Mouse (Mus musculus) limb, embryonic 12.5 days (tissue): Measurements from ENCODE around the gene Uqcr11. TPM values are rescaled to one million over a fixed set of nuclear protein-coding genes. Genes with fewer than 3 reads are reported as not detected.

Source experiments
- ATAC-seq: fragments of 200-750 bp; cut with Nextera tagmentation; 2 replicates; pipeline ENCODE4 v1.8.0; 2017; ENCODE audit warnings: low read depth, moderate TSS enrichment; ENCODE audit not compliant: insufficient number of reproducible peaks, insufficient read depth, low FRiP score, low TSS enrichment
- H3K27ac ChIP-seq: fragments of 300-500 bp; sonication (generic); 2 replicates; pipeline ENCODE4 v1.5.1; 2016; ENCODE audit warnings: mild to moderate bottlenecking, moderate library complexity
- H3K27me3 ChIP-seq: fragments of 300-500 bp; sonication (generic); 2 replicates; pipeline ENCODE4 v1.6.1; 2016; ENCODE audit warnings: mild to moderate bottlenecking, moderate library complexity
- H3K36me3 ChIP-seq: fragments of 300-500 bp; sonication (generic); 2 replicates; pipeline ENCODE4 v1.6.1; 2016; ENCODE audit warnings: mild to moderate bottlenecking, moderate library complexity
- H3K4me1 ChIP-seq: fragments of 300-500 bp; sonication (generic); replicated peaks from 2 replicates; pipeline ENCODE4 v1.6.1; 2016
- H3K4me2 ChIP-seq: fragments of 300-500 bp; sonication (generic); 2 replicates; pipeline ENCODE4 v1.6.1; 2016; ENCODE audit warnings: mild to moderate bottlenecking, moderate library complexity
- H3K4me3 ChIP-seq: fragments of 300-500 bp; sonication (generic); replicated peaks from 2 replicates; pipeline ENCODE4 v1.5.1; 2016; ENCODE audit warnings: mild to moderate bottlenecking
- H3K9ac ChIP-seq: fragments of 300-500 bp; sonication (generic); replicated peaks from 2 replicates; pipeline ENCODE4 v1.6.1; 2016; ENCODE audit warnings: mild to moderate bottlenecking, moderate library complexity
- H3K9me3 ChIP-seq: fragments of 300-500 bp; sonication (generic); 2 replicates; pipeline ENCODE4 v1.6.1; 2016; ENCODE audit warnings: mild to moderate bottlenecking, moderate library complexity
- WGBS: fragments of 180-500 bp; shearing (Covaris S2); methylation state at CpG from one replicate; pipeline ENCODE4 v1.1.7; 2016; 5-methylcytosine and 5-hydroxymethylcytosine counted together
- microRNA-seq: library from miRNA; unstranded; fragments of <30 nt; microRNA quantifications from one replicate; pipeline ENCODE4, GENCODE M21; 2017
- polyA plus RNA-seq: library from polyadenylated mRNA; unstranded; fragments of >200 nt; fragmentation: Nextera tagmentation; extraction: Ambion mirVana; gene quantifications from 2 replicates; pipeline ENCODE4 v1.2.1, GENCODE M21; 2016

Gene Uqcr11
- polyA plus RNA-seq, 1 experiment from 2014 or later: 416 TPM

DNA sequence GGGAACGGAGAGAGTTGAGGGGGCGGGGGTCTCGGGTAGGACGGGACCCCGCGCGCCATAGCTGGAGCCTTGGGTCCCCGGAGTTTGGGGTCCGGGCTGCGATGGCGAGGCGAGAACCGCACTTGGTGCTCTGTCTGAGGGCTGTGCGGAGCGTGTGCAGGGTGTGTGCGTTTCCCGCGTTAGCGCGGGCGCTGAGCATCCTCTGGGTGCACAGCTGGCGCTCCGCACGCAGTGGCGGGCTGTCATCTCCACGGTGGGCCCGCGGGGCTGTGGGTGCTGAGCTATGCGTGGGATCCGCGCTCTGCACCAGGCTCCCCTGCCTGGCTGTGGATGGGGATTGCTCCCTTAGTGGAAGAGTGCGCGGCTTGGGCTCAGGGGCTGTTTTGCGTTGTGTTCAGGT lies 49.9 kb downstream of the Uqcr11 start:
- ATAC-seq: no peak
- H3K9ac ChIP-seq: peak overlapping the region; percentile 50
- H3K9me3 ChIP-seq: no peaks in the 10 kb centered on the region

GRCm38 (mm10) chr10:80356001-80356682 lies 50.5 kb downstream of the Uqcr11 start, which contains the start of gene Plk5:
TSS of gene Plk5 (plus strand) at chr10:80356459.
- Histone ChIP-seq H3K9ac (peak within 1 kb of the TSS; percentile 50), H3K27ac (no peak within 1 kb of the TSS), H3K36me3 (no peaks in the 10 kb centered on the region), H3K4me1 (peaks cover 22% of the 10 kb centered on the region), H3K4me2 (peak within 1 kb of the TSS; percentile 78), H3K4me3 (peak within 1 kb of the TSS; percentile 46), H3K9me3 (no peaks in the 10 kb centered on the region), H3K27me3 (peaks cover 100% of the 10 kb centered on the region)
- ATAC-seq: no peak
- WGBS: 2% methylated on average over 53 of the region's 53 CpGs

More for the DNA sequence above, 49.9 kb downstream of the Uqcr11 start:
- H3K27me3 ChIP-seq: peaks cover 95% of the 10 kb centered on the region
- peak overlapping the region; percentile 46 for H3K4me3 ChIP-seq
- peaks cover 22% of the 10 kb centered on the region for H3K4me1 ChIP-seq
- no peak overlapping the region for H3K27ac ChIP-seq
- H3K4me2 ChIP-seq: peak overlapping the region; percentile 78
- 3% methylated on average over 34 of the region's 34 CpGs for WGBS
- no peaks in the 10 kb centered on the region for H3K36me3 ChIP-seq

GRCm38 (mm10) chr10:80355431-80355830 lies 51.2 kb downstream of the Uqcr11 start:
- 10% methylated on average over 9 of the region's 9 CpGs for WGBS
- Histone ChIP-seq H3K27me3 (peaks cover 100% of the 10 kb centered on the region), H3K9me3 (no peaks in the 10 kb centered on the region), H3K9ac (no peak overlapping the region), H3K4me1 (peaks cover 22% of the 10 kb centered on the region), H3K4me2 (no peak overlapping the region), H3K27ac (no peak overlapping the region), H3K4me3 (no peak overlapping the region), H3K36me3 (no peaks in the 10 kb centered on the region)
- ATAC-seq: no peak

Small RNAs within 50 kb of the gene (microRNA-seq; reads per million reads assigned to microRNA genes)
- not detected for gene Gm22721

Other genes with a start within 250 kb of the Uqcr11 start
- gene Cirbp, start 240.8 kb downstream of the Uqcr11 start, polyA plus RNA-seq: 166 and 175 TPM in 2 replicates
- 9.1 and 9.5 TPM in 2 replicates for gene 1600002K03Rik, start 233.9 kb downstream of the Uqcr11 start, polyA plus RNA-seq
- gene Efna2, start 227.3 kb downstream of the Uqcr11 start, polyA plus RNA-seq: 60.3 and 62.2 TPM in 2 replicates
- 103 and 112 TPM in 2 replicates for gene Mum1, start 180.4 kb downstream of the Uqcr11 start, polyA plus RNA-seq
- 258 and 278 TPM in 2 replicates for gene Ndufs7, start 157.7 kb downstream of the Uqcr11 start, polyA plus RNA-seq
- 30.7 and 31.9 TPM in 2 replicates for gene Gamt, start 145.8 kb downstream of the Uqcr11 start, polyA plus RNA-seq
- 69.1 and 71.0 TPM in 2 replicates for gene Dazap1, start 145.3 kb downstream of the Uqcr11 start, polyA plus RNA-seq
- gene Rps15, start 114.4 kb downstream of the Uqcr11 start, polyA plus RNA-seq: 926 and 930 TPM in 2 replicates
- 4.7 and 5.3 TPM in 2 replicates for gene Apc2, start 110.9 kb downstream of the Uqcr11 start, polyA plus RNA-seq
- 48.1 and 50.5 TPM in 2 replicates for gene 2310011J03Rik, start 86.3 kb downstream of the Uqcr11 start, polyA plus RNA-seq
- 6.3 and 6.6 TPM in 2 replicates for gene Pcsk4, start 77.3 kb downstream of the Uqcr11 start, polyA plus RNA-seq
- gene Reep6, start 76.9 kb downstream of the Uqcr11 start, polyA plus RNA-seq: 4.1 and 4.6 TPM in 2 replicates
- 0.70 and 0.88 TPM in 2 replicates for gene Adamtsl5, start 58.4 kb downstream of the Uqcr11 start, polyA plus RNA-seq
- gene Plk5, start 50.4 kb downstream of the Uqcr11 start, polyA plus RNA-seq: 1.2 and 1.3 TPM in 2 replicates
- 12.5 and 15.2 TPM in 2 replicates for gene Mex3d, start 19.2 kb downstream of the Uqcr11 start, polyA plus RNA-seq
- gene Mbd3, start 7.3 kb downstream of the Uqcr11 start, polyA plus RNA-seq: 361 and 364 TPM in 2 replicates
- 247 and 274 TPM in 2 replicates for gene Tcf3, start 26.8 kb upstream of the Uqcr11 start, polyA plus RNA-seq
- gene Onecut3, start 88.0 kb upstream of the Uqcr11 start, polyA plus RNA-seq: not detected in 2 replicates
- 0.29 and 0.50 TPM in 2 replicates for gene Atp8b3, start 132.3 kb upstream of the Uqcr11 start, polyA plus RNA-seq
- 33.4 and 34.1 TPM in 2 replicates for gene Rexo1, start 154.7 kb upstream of the Uqcr11 start, polyA plus RNA-seq
- 12.1 and 12.4 TPM in 2 replicates for gene Klf16, start 170.5 kb upstream of the Uqcr11 start, polyA plus RNA-seq
- gene Abhd17a, start 183.5 kb upstream of the Uqcr11 start, polyA plus RNA-seq: 108 and 110 TPM in 2 replicates
- gene Scamp4, start 196.0 kb upstream of the Uqcr11 start, polyA plus RNA-seq: 62.1 and 66.0 TPM in 2 replicates
- 6.1 and 9.9 TPM in 2 replicates for gene Adat3, start 196.1 kb upstream of the Uqcr11 start, polyA plus RNA-seq
- 4.9 and 6.1 TPM in 2 replicates for gene Gm49322, start 199.2 kb upstream of the Uqcr11 start, polyA plus RNA-seq
- gene Csnk1g2, start 216.0 kb upstream of the Uqcr11 start, polyA plus RNA-seq: 239 and 260 TPM in 2 replicates